Mouse (Mus musculus): ENCODE results near the gene Anks1b.

Gene Anks1b

DNA sequence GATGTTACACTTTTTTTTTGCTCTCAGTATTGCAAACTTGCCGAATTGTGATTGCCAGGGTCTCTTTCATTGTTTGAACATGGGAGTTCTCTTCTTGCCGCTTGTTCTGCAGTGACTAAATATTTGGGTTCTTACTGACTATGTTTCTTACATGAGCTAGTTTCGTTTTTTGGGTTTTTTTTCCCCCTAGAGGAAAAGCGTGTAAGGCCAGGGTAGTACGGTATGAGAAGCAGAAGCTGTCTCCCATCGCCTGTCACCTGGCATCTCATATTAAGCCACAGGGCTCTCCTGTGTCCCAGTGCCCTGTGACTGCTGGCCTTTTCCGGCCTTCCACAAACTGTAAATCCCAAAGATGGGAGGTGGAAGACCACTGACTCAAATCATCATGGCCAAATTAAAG, 979.1 kb downstream of the Anks1b start:
- DNase-seq (ENCODE audit: low read depth, low spot score) = no peak

DNA sequence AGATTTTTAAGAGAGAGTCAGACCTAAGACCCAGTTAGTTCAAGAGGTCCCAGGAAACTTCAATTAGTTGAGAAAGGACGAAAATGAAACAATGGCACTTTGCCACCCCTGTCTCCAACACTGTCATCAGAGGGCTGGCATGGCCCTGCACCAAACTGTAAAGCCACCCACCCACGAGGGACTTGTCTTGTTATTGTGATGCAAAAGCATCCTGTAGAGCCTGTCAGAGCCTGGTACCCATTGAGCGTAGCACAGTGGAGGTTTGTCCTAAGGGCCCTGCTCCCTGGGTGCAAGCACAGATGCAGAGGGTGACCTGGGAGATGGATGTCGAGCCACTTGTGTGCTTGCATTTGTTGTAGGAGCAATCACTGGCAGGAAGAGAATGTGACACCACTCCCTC, 983.4 kb downstream of the Anks1b start:
- no peak for DNase-seq (ENCODE audit: low read depth, low spot score)

DNA sequence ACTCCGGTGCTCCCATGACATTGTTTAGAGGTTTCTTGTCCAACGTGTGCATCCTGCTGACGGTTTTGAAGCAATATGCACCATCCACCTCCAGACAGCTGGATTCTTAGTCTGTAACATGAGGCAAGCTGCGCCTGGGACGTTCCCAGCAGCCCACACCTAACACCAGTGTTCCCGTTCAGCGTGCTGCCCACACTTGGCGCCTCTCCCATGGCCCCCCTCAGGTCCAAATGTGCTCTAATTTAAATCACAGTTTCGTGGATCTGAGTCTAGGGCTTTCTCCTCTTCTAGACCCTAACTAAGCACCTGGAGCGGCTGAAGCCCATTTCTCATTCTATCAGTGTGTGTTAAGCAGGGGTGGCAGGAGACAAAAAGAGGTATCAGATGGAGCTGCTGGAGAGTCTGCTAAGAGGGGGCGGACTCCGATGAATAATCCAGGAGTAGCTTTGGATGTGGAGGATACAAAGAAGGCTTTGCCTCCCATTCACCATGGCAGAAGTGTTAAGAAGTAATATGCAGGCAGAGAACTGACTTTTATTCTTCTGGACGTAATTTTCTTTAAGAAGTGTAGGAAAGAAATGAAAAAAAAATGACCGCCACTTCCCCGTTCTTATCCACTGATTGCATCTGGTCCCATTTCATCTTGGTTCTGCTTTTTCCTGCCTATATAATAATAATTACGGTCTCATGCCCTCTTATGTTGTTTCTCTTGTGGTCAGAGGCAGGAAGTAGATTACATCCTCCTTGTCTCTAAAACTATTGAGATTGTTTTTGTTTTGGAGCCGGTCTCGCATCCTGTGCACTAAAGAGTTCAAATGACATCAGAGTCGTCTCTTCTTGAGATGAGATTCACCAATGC, 986.6 kb downstream of the Anks1b start:
- no peak for DNase-seq (ENCODE audit: low read depth, low spot score)

DNA sequence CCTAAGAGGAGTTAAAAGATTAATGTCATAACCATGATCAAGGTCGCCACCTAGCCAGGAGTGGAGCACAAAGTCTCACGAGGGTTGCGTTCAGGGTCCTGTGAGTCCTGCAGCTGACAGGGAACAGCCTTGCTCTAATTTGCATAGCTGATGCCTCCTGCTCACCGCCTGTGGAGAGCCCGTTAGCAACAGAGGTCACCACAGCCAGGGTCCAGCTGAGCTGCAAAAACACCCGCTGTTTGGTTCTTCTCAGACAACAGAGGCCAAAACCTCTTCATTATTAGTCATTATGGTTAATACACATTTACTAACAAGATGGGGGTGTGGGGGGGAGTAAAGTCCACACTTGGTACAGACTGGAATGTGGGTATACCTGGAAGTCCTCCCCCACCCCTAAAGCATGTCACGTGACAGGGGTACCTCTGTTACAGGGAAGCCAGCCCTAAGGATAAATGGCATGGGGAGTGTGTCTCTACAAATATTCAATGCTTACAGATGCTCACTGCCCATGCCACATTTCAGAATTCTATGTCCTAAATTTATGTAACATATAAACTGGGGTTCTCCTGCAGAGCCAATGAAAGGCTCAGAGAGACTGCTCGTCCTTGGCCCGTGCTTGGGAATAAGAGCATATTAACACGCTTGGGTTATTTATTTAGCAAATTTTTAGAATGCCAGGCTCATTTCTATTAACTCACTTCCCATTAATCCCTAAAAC, 990.7 kb downstream of the Anks1b start:
- peak; percentile 78 for DNase-seq (ENCODE audit: low read depth, low spot score)

DNA sequence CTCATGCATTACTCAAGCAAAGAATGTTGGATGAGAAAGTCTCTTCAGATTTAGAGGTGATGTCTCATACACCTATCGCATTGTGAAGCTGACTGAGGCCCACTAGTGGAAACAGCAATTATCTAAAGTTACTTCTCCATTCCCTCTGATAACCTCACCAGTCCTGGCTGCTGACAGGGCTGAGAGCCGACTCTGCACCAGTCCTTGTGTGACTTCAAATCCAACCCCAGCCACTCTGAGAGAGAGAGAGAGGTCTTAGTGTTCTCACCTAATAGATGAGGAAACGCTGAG, 991.2 kb downstream of the Anks1b start:
- DNase-seq (ENCODE audit: low read depth, low spot score) = no peak

DNA sequence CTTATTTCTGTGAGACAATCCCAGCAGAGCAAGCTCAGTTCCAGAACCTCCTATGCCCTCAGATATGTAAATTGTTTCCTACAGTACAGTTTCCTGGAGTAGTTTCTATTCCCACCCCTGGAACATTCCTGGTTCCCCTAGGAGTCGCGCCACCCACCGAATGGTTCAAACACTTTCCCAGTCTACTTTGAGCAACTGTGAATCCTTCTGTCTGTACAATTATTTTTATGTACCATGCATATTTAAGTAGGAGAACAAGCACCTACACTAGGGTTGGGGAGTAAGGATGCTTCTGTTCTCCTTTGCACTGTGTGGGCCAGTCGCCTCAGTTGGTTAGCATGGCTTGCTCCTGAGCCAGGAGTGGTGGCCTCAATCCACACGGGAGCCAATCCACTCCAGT, 999.9 kb downstream of the Anks1b start:
- DNase-seq (ENCODE audit: low read depth, low spot score) = no peak

DNA sequence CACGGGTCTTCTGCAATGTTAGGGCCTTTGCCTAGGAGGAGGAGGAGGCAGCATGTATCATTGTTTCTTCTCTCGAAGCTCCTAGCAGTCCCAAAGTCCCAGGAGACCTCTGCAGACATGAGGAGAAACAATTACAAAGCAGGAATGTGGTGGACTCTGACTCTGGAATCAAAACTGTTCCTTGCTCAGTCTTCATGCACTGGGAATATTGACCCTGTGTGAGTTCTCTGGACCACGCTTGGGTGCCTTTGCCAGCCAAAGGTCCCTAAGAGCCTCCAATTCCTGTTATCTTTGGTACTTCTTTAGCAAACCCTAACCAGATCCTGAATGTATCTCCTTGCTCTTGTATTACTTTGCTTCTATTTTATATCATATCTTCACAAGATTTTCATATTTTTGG, 1000.9 kb downstream of the Anks1b start:
- no peak for DNase-seq (ENCODE audit: low read depth, low spot score)

DNA sequence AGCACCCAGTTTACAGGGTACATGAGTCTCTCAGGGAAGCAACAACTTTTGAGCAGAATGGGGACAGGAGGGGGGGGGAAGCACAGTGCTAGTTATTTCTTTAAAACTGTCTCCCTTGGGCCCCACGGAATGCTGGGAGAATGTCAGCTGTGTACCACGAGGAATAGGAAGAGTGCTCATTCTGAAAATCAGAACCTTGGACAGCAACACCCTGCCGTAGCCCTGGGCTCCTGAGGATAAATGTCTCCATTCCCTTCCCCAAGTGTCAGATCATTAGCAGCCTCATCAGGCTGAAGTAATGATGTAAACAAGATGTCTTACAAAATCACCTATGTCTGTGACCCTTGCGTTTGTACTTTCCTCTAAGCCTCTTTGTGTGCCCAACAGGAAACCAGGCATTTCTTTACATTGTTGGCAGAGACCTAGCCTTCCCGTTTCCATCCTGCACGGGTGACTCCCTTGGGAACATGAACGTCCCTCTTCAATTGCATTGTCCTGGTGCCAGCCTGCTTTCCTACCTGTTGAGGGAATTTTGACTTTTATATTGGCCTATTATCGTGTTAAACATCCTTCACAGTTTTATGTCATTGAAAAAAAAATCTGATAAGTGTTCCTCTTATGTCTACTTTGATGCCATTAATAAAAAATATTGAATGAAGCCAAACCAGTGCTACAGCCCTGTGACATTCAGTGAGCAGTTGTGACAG, 1007.7 kb downstream of the Anks1b start:
- peak; percentile 29 for DNase-seq (ENCODE audit: low read depth, low spot score)

DNA sequence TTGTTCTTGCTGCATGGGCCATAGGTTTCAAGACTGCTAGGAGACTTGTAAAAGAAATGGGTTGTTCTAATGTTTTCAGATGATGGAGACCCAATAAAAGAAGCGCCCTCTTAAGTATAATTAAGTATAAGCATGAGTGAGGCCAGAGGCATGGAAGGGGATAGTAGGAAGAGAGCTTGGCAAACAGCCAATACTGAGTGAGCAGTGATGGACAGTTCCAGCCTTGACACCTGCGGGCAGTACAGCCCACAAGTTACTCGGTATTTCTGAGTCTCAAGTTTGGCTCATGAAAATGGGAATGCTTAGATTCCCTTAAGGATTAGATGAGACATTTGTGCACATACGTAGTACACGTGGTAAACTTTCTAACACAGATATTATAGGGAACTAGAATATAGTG, 1016.3 kb downstream of the Anks1b start:
- no peak for DNase-seq (ENCODE audit: low read depth, low spot score)

DNA sequence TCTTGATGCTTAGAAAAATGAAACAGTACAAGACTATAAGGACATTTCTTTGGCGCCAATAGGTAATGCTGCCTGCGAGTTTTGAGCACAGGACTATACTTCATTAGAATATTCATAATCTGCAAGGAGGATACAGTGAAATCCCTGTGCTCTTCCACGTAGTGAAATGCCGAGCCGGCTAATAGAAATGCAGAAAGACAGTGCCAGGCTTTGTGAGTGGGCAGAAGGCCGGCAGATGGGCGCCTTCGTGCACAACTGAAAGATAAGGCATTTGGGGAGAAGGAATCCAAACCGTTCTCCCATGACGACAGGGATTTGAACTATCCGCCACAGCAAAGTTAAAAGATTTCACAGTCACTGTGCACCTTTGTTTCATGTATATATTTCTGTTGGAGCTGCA, 1019.4 kb downstream of the Anks1b start:
- DNase-seq (ENCODE audit: low read depth, low spot score) = no peak

DNA sequence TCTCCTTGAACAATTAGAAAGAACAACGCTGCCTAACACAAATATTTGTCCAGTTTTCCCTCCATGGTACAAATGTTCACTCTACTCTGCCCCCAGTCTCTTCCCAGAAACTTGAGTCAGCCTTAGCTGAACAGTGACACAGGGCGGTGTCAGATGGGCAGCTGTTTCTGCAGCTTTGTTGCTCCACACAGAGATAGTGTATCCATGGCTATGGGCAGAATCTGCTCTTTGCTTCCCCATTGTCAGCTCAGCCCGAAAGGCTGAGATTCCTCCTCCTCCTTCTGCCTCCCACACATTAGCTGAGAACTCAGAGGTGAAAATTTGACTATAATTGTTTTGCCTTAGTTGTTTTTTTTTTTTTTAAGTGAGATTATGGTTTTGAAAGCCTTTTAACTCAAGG, 1024.6 kb downstream of the Anks1b start:
- no peak for DNase-seq (ENCODE audit: low read depth, low spot score)

DNA sequence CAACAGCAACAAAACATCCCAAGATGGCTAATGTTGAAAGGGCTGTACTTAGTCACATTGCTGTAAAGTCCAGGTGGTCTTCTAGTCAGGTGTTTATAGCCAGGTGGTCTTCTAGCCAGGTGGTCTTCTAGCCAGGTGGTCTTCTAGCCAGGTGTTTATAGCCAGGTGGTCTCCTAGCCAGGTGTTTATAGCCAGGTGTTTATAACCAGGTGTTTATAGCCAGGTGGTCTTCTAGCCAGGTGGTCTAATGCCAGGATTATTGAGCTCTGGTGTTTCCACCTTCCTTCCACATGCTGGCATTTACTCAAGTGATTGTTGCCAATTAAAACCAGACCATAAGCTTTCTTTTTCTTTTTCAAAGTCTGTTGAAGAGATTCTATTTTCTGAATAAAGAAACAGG, 1030.9 kb downstream of the Anks1b start:
- DNase-seq (ENCODE audit: low read depth, low spot score) = no peak

DNA sequence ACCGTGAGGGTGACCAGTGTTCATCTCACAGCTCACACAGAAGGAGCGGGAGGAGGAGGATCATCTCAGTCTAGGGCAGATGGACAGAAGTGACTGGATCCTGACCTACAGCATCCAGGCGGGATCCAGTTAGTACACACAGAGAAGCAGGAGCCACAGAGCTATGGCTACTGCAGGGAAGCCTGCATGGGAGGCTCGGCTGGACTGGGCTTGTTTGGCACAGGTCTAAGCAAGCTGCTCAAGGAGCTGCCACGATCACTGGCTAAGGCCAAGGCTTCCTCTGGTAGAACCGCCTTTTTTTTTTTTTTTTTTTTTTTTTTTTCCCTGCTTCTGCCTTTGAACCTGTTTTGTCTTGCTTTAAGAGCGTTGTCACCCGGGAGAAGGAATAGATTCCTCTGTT, 1034.1 kb downstream of the Anks1b start:
- DNase-seq (ENCODE audit: low read depth, low spot score) = no peak

DNA sequence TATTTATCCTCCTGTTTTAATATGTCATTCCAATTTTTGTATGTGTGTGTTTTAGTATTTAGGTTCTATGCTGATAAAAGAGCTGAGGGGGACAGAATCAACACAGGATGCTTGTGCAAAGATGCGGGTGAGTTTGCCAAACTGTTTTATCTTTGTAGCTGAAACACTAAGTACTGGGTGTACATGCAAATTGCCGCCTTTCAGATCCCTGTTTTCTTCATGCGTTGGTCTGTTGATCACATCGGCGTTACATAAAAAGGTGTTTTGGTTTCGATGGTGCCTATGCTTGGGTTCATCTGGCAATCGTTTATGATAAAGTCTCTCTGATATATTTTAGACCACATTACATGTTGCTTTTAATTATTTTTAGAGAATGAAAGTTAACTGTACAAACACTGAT, 1050.2 kb downstream of the Anks1b start:
- no peak for DNase-seq (ENCODE audit: low read depth, low spot score)

DNA sequence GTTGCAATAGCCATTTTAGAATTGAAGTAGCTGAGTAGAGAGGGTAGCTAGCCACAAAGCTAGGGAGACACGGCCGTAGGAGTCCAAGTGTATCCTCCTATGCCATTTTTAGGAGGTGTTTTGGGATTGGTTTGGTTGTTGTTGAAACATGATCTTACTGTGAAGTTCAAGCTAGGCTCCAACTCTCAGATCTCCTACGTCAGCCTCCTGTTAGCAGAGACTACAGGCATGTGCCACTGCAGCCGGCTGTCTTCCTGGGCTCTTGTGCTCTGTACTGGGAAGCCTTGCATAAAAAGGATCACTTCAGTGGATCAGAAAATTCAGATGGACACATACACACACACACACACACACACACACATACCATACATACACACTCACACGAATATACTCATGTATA, 1059.8 kb downstream of the Anks1b start:
- no peak for DNase-seq (ENCODE audit: low read depth, low spot score)

DNA sequence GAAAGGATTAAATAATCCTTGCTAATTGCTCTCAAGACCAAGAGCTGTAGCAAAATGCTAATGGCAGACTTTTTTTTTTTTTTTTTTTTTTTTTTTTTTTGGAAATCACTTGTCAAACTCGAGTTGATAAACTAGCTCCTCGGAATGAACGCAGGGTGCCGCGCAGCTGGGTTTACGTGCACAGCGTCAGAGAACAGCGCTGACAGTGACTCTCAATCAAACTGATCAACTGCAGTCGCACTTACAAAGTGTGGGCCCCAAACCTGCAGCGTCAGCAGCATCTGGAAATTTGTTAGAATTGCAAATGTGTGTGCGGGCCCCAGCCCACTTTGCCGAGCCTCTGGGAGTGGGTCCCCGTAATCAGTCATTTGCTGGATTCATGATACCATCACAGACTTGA, 1061.4 kb downstream of the Anks1b start:
- no peak for DNase-seq (ENCODE audit: low read depth, low spot score)

DNA sequence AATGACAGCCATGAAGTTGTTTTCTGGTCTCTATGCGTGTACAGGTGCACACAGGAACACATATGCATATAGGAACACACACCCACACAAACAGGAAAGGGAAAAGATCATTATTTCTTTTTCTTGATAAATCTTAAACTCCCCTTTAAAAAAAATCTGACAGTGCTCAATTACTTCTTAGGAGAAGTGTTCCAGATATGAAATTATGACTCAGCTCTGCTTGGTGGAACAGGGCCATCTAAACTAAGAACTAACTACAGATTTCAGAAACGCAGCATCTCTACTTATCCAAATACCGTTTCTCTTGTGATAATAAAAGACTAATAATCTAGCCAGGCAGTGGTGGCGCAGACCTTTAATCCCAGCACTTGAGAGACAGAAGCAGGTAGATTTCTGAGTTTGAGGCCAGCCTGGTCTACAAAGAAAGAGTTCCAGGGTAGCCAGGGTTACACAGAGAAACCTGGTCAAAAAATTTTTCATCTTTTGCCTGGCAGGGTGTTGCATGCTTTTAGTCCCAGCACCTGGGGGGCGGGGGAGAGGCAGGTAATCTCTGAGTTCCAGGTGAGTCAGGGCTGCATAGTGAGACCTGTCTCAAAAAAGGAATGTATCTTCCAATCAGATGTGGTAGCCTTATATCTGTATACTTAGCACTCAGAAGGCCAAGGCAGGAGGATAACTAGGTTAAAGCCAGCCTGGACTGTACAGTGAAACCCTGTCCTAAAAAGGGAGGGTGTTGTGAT, 1064.6 kb downstream of the Anks1b start:
- DNase-seq (ENCODE audit: low read depth, low spot score) = no peak

DNA sequence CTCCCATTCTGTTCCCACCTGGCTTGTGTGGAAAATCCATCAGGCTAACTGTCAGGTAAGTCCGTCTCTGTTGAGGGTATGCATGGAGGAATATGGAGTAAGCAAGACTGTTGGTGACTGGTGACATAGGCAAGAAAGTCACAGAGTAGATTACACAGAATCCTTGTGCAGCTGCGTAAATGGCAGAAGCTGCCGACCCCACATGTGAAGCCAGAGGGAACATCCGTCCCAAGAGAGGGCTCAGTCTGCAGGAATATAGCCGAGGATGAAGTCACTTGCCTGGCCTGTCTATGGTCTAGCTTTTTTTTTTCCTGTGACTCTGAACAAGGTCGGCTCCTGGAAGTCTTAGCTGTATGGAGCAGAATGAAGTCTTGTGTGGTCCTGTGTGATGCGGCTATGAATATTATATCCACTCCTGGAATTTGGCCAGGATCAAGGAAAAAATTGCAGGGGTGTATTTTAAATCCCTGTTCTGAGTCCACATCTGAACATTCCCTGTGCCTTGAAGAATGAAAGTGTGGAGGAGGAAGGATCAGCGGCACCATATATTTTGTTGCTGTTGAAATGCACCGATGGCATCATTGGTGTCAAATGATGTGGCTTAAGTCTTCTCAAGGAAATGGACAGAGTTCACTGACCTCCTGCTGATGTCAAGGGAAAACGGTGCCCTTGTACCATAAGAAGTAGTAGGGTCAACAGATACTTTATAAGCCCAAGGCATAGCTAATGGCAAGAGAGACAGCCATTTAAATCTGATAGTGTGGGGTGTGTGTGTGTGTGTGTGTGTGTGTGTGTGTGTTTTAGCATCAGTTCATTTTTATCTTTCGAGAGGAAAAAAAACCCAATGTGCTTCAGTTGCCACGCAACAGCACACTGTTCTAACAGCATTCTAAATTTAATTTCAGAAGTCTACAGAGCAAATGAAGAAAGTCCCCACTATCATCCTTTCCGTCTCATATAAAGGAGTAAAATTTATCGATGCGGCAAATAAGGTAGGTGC, 1067.5 kb downstream of the Anks1b start:
- no peak for DNase-seq (ENCODE audit: low read depth, low spot score)

DNA sequence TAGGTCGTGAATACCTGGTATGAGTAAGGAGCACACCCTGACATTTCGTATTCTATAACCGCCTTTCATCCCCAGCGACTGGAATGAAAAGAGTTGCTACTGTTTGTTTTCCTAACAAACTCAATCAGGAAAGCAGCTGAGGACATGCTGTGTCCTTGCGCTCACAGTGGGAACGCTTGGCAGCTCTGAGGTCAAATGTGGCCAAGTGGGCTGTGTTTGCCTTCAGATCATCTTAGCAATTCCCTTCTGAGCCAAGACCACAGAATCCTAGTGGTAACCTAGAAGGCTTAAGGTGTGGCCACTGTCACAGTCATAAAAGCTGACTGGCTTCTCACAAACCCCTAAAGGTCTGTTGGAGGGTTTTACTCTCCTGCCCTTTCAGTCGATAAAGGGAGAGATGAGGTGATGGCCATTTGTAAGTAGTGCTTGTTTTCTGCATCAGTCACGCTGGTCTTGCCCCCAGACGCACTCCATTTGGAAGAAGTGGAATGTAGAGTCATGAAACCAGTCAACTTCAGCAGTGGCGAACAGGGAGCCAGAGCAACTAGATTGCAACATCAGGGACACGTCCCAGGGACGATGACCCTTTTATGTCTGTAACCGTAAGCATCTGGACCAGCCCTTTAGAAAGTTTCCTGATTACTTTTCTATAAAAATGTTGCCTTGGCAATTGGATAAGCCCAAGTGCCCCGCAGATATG, 1068.8 kb downstream of the Anks1b start:
- DNase-seq (ENCODE audit: low read depth, low spot score) = no peak

DNA sequence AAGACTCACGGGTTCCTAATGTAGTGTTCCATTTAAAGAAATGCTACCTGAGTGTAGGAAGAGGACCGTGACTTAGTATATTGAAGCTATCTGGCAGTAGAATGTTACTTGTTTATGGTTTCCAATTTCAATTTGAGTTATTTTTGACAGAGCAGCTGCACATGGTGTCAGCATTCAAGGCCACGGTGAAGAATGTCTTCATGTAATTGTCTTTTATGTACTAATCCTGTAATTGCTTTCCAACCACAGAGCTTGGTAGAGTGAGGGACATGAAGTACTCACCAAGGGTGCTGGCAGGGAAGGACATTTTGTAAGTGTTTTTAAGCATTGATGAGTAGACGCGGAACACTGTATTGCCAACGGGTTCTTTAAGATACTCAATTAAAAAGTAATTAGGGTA, 1073.7 kb downstream of the Anks1b start:
- DNase-seq (ENCODE audit: low read depth, low spot score) = no peak
